Mouse (Mus musculus): ENCODE results near the gene Glmn.

Gene Glmn

GRCm38 (mm10) chr5:107516087-107516486 is 81.6 kb downstream of the Glmn start:
- no peak for DNase-seq (ENCODE audit: low read depth)

GRCm38 (mm10) chr5:107515453-107515852 is 82.2 kb downstream of the Glmn start:
- DNase-seq (ENCODE audit: low read depth) = peak; percentile 34

- DNase-seq (ENCODE audit: low read depth) = peak; percentile 84
Measured at GRCm38 (mm10) chr5:107513583-107513982, 84.1 kb downstream of the Glmn start.

- DNase-seq (ENCODE audit: low read depth) = no peak
Measured at GRCm38 (mm10) chr5:107511326-107511725, 86.4 kb downstream of the Glmn start.

- no peak for DNase-seq (ENCODE audit: low read depth)
Measured at GRCm38 (mm10) chr5:107510503-107510902, 87.2 kb downstream of the Glmn start.

GRCm38 (mm10) chr5:107507321-107507720 is 90.4 kb downstream of the Glmn start, which contains the start of gene Gm42669:
Gene Gm42669 (plus strand): TSS chr5:107507621.
- no peak for DNase-seq (ENCODE audit: low read depth)

GRCm38 (mm10) chr5:107500741-107501140 is 96.9 kb downstream of the Glmn start:
- no peak for DNase-seq (ENCODE audit: low read depth)

GRCm38 (mm10) chr5:107499891-107500535 is 97.7 kb downstream of the Glmn start:
- no peak for DNase-seq (ENCODE audit: low read depth)
